Mouse (Mus musculus): ENCODE data around the gene Msmp.

Msmp gene

GRCm38 (mm10) chr4:43536031-43536430, 48.3 kb downstream of the Msmp start:
- in situ Hi-C loops (cut with MboI; ENCODE audit: unreplicated experiment in 2 of 2) = loop anchor here in 1 of 2 experiments (25.0 kb wide), 1 partner anchor 326 kb away; the partner anchor contains the start of gene Olfr155

DNA sequence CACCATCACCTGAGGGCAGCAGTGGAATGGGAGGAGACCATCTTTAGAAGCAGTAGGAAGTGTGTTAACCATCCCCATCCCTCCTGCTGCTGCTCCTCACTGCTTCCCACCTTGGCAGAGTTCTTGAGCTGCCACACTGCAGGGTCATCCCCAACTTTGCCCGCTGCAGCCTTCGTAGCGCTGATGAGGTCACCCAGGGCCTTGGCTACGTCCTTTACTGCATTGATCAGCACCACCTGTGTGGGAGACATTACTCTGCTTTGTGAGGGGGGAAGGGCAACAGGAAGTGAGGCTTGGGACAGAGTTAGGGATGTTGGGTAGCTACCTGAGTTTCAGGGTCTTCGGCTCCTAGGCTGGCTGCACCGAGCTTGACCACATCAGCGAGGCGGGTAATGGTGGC, 48.7 kb downstream of the Msmp start:
- in situ Hi-C loops (cut with MboI; ENCODE audit: unreplicated experiment in 2 of 2) = loop anchor here in 1 of 2 experiments (25.0 kb wide), 1 partner anchor 327 kb away; the partner anchor contains the start of gene Olfr155

DNA sequence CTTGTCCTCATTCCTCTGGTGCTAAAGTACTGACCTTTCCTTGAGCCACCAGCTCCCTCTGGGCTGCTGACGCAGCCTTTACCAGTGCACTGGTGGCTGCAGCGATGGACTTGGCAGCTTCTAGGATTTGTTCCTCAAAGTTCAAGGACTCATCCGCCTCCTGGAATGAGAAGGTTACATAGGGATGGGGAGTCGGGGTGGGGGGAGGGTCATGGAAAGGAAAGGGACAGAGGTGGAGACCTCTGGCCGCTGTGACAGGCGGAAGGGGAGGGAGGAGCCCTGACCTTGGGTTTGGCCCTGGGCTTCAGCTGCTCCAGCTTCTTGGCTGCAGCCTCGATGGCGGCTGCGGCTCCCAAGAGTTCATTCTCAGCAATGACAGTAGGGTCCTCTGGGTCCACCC, 51.0 kb downstream of the Msmp start:
- in situ Hi-C loops (cut with MboI; ENCODE audit: unreplicated experiment in 2 of 2) = loop anchor here in 1 of 2 experiments (25.0 kb wide), 1 partner anchor 329 kb away; the partner anchor contains the start of gene Olfr155

Data from v-Abl transformed pro-B cells (cell line).